21 mouse cellular contexts compared by ENCODE assay signal in the genomic region with DNA sequence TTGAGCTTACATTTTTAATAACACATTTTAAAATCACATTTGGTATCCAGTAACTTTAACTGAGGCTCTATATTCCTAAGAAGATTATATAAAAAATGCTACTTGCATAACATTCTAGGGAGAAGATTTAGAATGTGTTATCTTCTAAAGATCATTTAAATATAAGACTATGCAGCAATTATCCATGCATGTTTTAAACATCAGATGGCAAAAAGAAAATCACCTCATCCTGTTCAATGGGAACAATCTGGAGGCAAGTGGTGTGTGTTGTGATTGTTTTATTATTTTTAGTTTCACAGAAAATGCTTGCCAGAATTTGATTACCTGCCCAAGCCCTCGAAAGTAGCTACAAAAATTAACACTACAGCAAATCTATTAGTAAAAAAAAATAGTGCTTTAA.
"Had no signal": no experiment of that assay in that cellular context is flagged by ENCODE, and none has a peak within 500 bp of the region (broad histone marks: within the 10 kb centered on the region; RNA-seq: fewer than 3 reads in every experiment).

No protein-coding gene starts in this region.

- ATAC-seq: liver, postnatal 0 days; lung, postnatal 0 days; midbrain, embryonic 13.5 days; midbrain, embryonic 15.5 days had no signal

- H3K4me3 ChIP-seq: lung, embryonic 15.5 days; megakaryocyte, embryonic 14.5 days; midbrain, embryonic 13.5 days; midbrain, embryonic 15.5 days; myocyte; neural tube, embryonic 13.5 days; neural tube, embryonic 15.5 days had no signal

- DNase-seq: liver, postnatal 0 days; lung, adult 2 months; lung, postnatal 14 days; lung, postnatal 36 days; retina, postnatal 1 day; right cerebral cortex, adult 18-20 months; right cerebral cortex, postnatal 25 days; right cerebral cortex, postnatal 4 days; spleen, adult 18-20 months; thymus, adult 2 months; thymus, postnatal 25 days; thymus, postnatal 4 days had no signal

- H3K27ac ChIP-seq: lung, embryonic 15.5 days; macrophage; midbrain, embryonic 13.5 days; midbrain, embryonic 15.5 days; neural tube, embryonic 13.5 days; neural tube, embryonic 15.5 days had no signal
